Mouse (Mus musculus): ENCODE results near the gene Slc34a3. TPM values are rescaled to one million over a fixed set of nuclear protein-coding genes. Genes with fewer than 3 reads are reported as not detected.

The Slc34a3 gene
- polyA plus RNA-seq, 1 experiment from 2014 or later = not detected

Other genes with a start within 250 kb of the Slc34a3 start
- gene Nsmf, start 180.0 kb downstream of the Slc34a3 start, polyA plus RNA-seq (2015; fragmentation: Nextera tagmentation; extraction: Ambion mirVana) = 8.0 and 10.2 TPM in 2 replicates
- 1.6 and 2.2 TPM in 2 replicates for gene Entpd8, start 154.1 kb downstream of the Slc34a3 start, polyA plus RNA-seq (2015; fragmentation: Nextera tagmentation; extraction: Ambion mirVana)
- gene Noxa1, start 139.2 kb downstream of the Slc34a3 start, polyA plus RNA-seq (2015; fragmentation: Nextera tagmentation; extraction: Ambion mirVana) = 1.1 and 1.6 TPM in 2 replicates
- gene Nrarp, start 53.6 kb downstream of the Slc34a3 start, polyA plus RNA-seq (2015; fragmentation: Nextera tagmentation; extraction: Ambion mirVana) = 2.5 and 2.6 TPM in 2 replicates
- 5.5 and 6.0 TPM in 2 replicates for gene Tor4a, start 37.5 kb downstream of the Slc34a3 start, polyA plus RNA-seq (2015; fragmentation: Nextera tagmentation; extraction: Ambion mirVana)
- 42.8 and 43.3 TPM in 2 replicates for gene Nelfb, start 22.9 kb downstream of the Slc34a3 start, polyA plus RNA-seq (2015; fragmentation: Nextera tagmentation; extraction: Ambion mirVana)
- gene Stpg3, start 19.7 kb downstream of the Slc34a3 start, polyA plus RNA-seq (2015; fragmentation: Nextera tagmentation; extraction: Ambion mirVana) = not detected in 2 replicates
- not detected in 2 replicates for gene Fam166a, start 15.6 kb downstream of the Slc34a3 start, polyA plus RNA-seq (2015; fragmentation: Nextera tagmentation; extraction: Ambion mirVana)
- gene Tubb4b, start 9.7 kb downstream of the Slc34a3 start, polyA plus RNA-seq (2015; fragmentation: Nextera tagmentation; extraction: Ambion mirVana) = 835 and 850 TPM in 2 replicates
- gene Rnf224, start 2.4 kb upstream of the Slc34a3 start, polyA plus RNA-seq (2015; fragmentation: Nextera tagmentation; extraction: Ambion mirVana) = not detected in 2 replicates
- 0.60 and 0.74 TPM in 2 replicates for gene Rnf208, start 7.9 kb upstream of the Slc34a3 start, polyA plus RNA-seq (2015; fragmentation: Nextera tagmentation; extraction: Ambion mirVana)
- gene Cysrt1, start 8.1 kb upstream of the Slc34a3 start, polyA plus RNA-seq (2015; fragmentation: Nextera tagmentation; extraction: Ambion mirVana) = not detected in 2 replicates
- gene AL732309.1, start 12.5 kb upstream of the Slc34a3 start, polyA plus RNA-seq (2015; fragmentation: Nextera tagmentation; extraction: Ambion mirVana) = 2.1 and 2.7 TPM in 2 replicates
- gene Tmem203, start 21.1 kb upstream of the Slc34a3 start, polyA plus RNA-seq (2015; fragmentation: Nextera tagmentation; extraction: Ambion mirVana) = 13.5 and 14.7 TPM in 2 replicates
- gene Tprn, start 28.3 kb upstream of the Slc34a3 start, polyA plus RNA-seq (2015; fragmentation: Nextera tagmentation; extraction: Ambion mirVana) = 5.6 and 6.1 TPM in 2 replicates
- gene Ssna1, start 38.1 kb upstream of the Slc34a3 start, polyA plus RNA-seq (2015; fragmentation: Nextera tagmentation; extraction: Ambion mirVana) = 158 and 162 TPM in 2 replicates
- gene Anapc2, start 38.1 kb upstream of the Slc34a3 start, polyA plus RNA-seq (2015; fragmentation: Nextera tagmentation; extraction: Ambion mirVana) = 50.5 and 51.0 TPM in 2 replicates
- not detected in 2 replicates for gene Tmem210, start 53.8 kb upstream of the Slc34a3 start, polyA plus RNA-seq (2015; fragmentation: Nextera tagmentation; extraction: Ambion mirVana)
- gene Lrrc26, start 55.6 kb upstream of the Slc34a3 start, polyA plus RNA-seq (2015; fragmentation: Nextera tagmentation; extraction: Ambion mirVana) = not detected in 2 replicates
- gene Grin1, start 84.8 kb upstream of the Slc34a3 start, polyA plus RNA-seq (2015; fragmentation: Nextera tagmentation; extraction: Ambion mirVana) = 0.12 and 0.41 TPM in 2 replicates
- gene Man1b1, start 98.0 kb upstream of the Slc34a3 start, polyA plus RNA-seq (2015; fragmentation: Nextera tagmentation; extraction: Ambion mirVana) = 18.8 and 27.1 TPM in 2 replicates
- 9.0 and 10.5 TPM in 2 replicates for gene Dpp7, start 122.0 kb upstream of the Slc34a3 start, polyA plus RNA-seq (2015; fragmentation: Nextera tagmentation; extraction: Ambion mirVana)
- 13.4 and 16.1 TPM in 2 replicates for gene Uap1l1, start 131.3 kb upstream of the Slc34a3 start, polyA plus RNA-seq (2015; fragmentation: Nextera tagmentation; extraction: Ambion mirVana)
- gene Sapcd2, start 138.0 kb upstream of the Slc34a3 start, polyA plus RNA-seq (2015; fragmentation: Nextera tagmentation; extraction: Ambion mirVana) = 30.0 and 30.6 TPM in 2 replicates
- 0.40 and 0.41 TPM in 2 replicates for gene Entpd2, start 161.5 kb upstream of the Slc34a3 start, polyA plus RNA-seq (2015; fragmentation: Nextera tagmentation; extraction: Ambion mirVana)
- 4.2 and 5.1 TPM in 2 replicates for gene Npdc1, start 165.0 kb upstream of the Slc34a3 start, polyA plus RNA-seq (2015; fragmentation: Nextera tagmentation; extraction: Ambion mirVana)
- 0.56 and 0.97 TPM in 2 replicates for gene Fut7, start 188.9 kb upstream of the Slc34a3 start, polyA plus RNA-seq (2015; fragmentation: Nextera tagmentation; extraction: Ambion mirVana)
- gene Abca2, start 194.3 kb upstream of the Slc34a3 start, polyA plus RNA-seq (2015; fragmentation: Nextera tagmentation; extraction: Ambion mirVana) = 1.4 and 1.6 TPM in 2 replicates
- 0.21 and 0.25 TPM in 2 replicates for gene Clic3, start 222.5 kb upstream of the Slc34a3 start, polyA plus RNA-seq (2015; fragmentation: Nextera tagmentation; extraction: Ambion mirVana)
- gene Paxx, start 226.7 kb upstream of the Slc34a3 start, polyA plus RNA-seq (2015; fragmentation: Nextera tagmentation; extraction: Ambion mirVana) = 7.2 and 7.7 TPM in 2 replicates
- 0.38 TPM in 1 of 2 replicates, not detected in the other for gene Ptgds, start 235.7 kb upstream of the Slc34a3 start, polyA plus RNA-seq (2015; fragmentation: Nextera tagmentation; extraction: Ambion mirVana)